Mouse (Mus musculus): ENCODE data around the gene Znfx1. TPM values are rescaled to one million over a fixed set of nuclear protein-coding genes. Genes with fewer than 3 reads are reported as not detected.

Znfx1 gene
- polyA plus RNA-seq, 1 experiment from 2014 or later: 4.9 TPM

Other genes starting within 250 kb of the Znfx1 start
- gene Cse1l, start 157.0 kb downstream of the Znfx1 start, polyA plus RNA-seq (2014; fragmentation: Nextera tagmentation; extraction: Ambion mirVana): 169 and 219 TPM in 2 replicates
- gene Stau1, start 66.7 kb downstream of the Znfx1 start, polyA plus RNA-seq (2014; fragmentation: Nextera tagmentation; extraction: Ambion mirVana): 93.0 and 101 TPM in 2 replicates
- 37.9 and 40.4 TPM in 2 replicates for gene Ddx27, start 47.8 kb downstream of the Znfx1 start, polyA plus RNA-seq (2014; fragmentation: Nextera tagmentation; extraction: Ambion mirVana)
- gene Kcnb1, start 127.1 kb upstream of the Znfx1 start, polyA plus RNA-seq (2014; fragmentation: Nextera tagmentation; extraction: Ambion mirVana): 0.66 and 0.69 TPM in 2 replicates
- 7.4 and 10.5 TPM in 2 replicates for gene Ptgis, start 177.6 kb upstream of the Znfx1 start, polyA plus RNA-seq (2014; fragmentation: Nextera tagmentation; extraction: Ambion mirVana)